Mouse (Mus musculus) ovary, adult 18-20 months (tissue): ENCODE measurements around the gene Moxd1.
A peak's percentile ranks its signal among the peaks of the same experiment; 100 is the strongest.

ENCODE experiments used
- DNase-seq: peaks from one replicate; pipeline ENCODE4 v3.0.0; 2022; ENCODE audit warnings: low spot score, mixed read lengths

The Moxd1 gene

GRCm38 (mm10) chr10:24223449-24224143 lies at the start of gene Moxd1:
Gene Moxd1, plus strand, starts transcription at chr10:24223517.
- peak; percentile 15 for DNase-seq

GRCm38 (mm10) chr10:24190392-24190791 lies 32.9 kb upstream of the Moxd1 start:
- no peak for DNase-seq

- DNase-seq, result no peak
Measured at GRCm38 (mm10) chr10:24191977-24192376, 31.3 kb upstream of the Moxd1 start.

GRCm38 (mm10) chr10:24199303-24199702 lies 24.0 kb upstream of the Moxd1 start:
- DNase-seq, result no peak

GRCm38 (mm10) chr10:24200099-24200498 lies 23.2 kb upstream of the Moxd1 start:
- DNase-seq, result no peak

- no peak for DNase-seq
Measured at GRCm38 (mm10) chr10:24210075-24210474, 13.2 kb upstream of the Moxd1 start.

GRCm38 (mm10) chr10:24213297-24213696 lies 10.0 kb upstream of the Moxd1 start:
- DNase-seq, result no peak

GRCm38 (mm10) chr10:24217558-24218268 lies 5.6 kb upstream of the Moxd1 start:
- no peak for DNase-seq

GRCm38 (mm10) chr10:24220931-24221330 lies 2.4 kb upstream of the Moxd1 start:
- no peak for DNase-seq

GRCm38 (mm10) chr10:24222911-24223310 lies 406 bp upstream of the Moxd1 start:
- DNase-seq, result no peak

GRCm38 (mm10) chr10:24224591-24224990 lies 1.3 kb downstream of the Moxd1 start:
- no peak for DNase-seq

- DNase-seq, result no peak
Measured at GRCm38 (mm10) chr10:24228318-24229183, 5.2 kb downstream of the Moxd1 start.

GRCm38 (mm10) chr10:24232281-24232680 lies 9.0 kb downstream of the Moxd1 start:
- no peak for DNase-seq

GRCm38 (mm10) chr10:24235426-24236283 lies 12.3 kb downstream of the Moxd1 start:
- DNase-seq, result no peak

GRCm38 (mm10) chr10:24246815-24247214 lies 23.5 kb downstream of the Moxd1 start:
- DNase-seq, result no peak

- DNase-seq, result no peak
Measured at GRCm38 (mm10) chr10:24248116-24248515, 24.8 kb downstream of the Moxd1 start.

GRCm38 (mm10) chr10:24251631-24252030 lies 28.3 kb downstream of the Moxd1 start:
- DNase-seq, result no peak

GRCm38 (mm10) chr10:24258150-24258549 lies 34.8 kb downstream of the Moxd1 start:
- no peak for DNase-seq

GRCm38 (mm10) chr10:24258885-24259284 lies 35.6 kb downstream of the Moxd1 start:
- DNase-seq, result no peak

GRCm38 (mm10) chr10:24259794-24260590 lies 36.7 kb downstream of the Moxd1 start:
- no peak for DNase-seq

- DNase-seq, result no peak
Measured at GRCm38 (mm10) chr10:24267520-24267919, 44.2 kb downstream of the Moxd1 start.
